Mouse (Mus musculus) ES-E14 (cell line): ENCODE data around the gene Tmcc2.

Experiments
- CHD2 ChIP-seq: IDR thresholded peaks from 2 replicates; pipeline ENCODE4 v1.6.1; 2014; ENCODE audit warnings: mild to moderate bottlenecking, low read depth, low read length, inconsistent platforms
- HCFC1 ChIP-seq: IDR thresholded peaks from 2 replicates; pipeline ENCODE4 v1.6.1; 2012; ENCODE audit warnings: low read length, inconsistent platforms, borderline replicate concordance; ENCODE audit not compliant: insufficient read depth
- MAFK ChIP-seq: IDR thresholded peaks from 2 replicates; pipeline ENCODE4 v1.6.1; 2014; ENCODE audit warnings: mild to moderate bottlenecking, low read depth, low read length, inconsistent platforms; ENCODE audit not compliant: insufficient read depth
- ZNF384 ChIP-seq: IDR thresholded peaks from 2 replicates; pipeline ENCODE4 v1.6.1; 2012; ENCODE audit warnings: low read depth, low read length, inconsistent platforms

DNA sequence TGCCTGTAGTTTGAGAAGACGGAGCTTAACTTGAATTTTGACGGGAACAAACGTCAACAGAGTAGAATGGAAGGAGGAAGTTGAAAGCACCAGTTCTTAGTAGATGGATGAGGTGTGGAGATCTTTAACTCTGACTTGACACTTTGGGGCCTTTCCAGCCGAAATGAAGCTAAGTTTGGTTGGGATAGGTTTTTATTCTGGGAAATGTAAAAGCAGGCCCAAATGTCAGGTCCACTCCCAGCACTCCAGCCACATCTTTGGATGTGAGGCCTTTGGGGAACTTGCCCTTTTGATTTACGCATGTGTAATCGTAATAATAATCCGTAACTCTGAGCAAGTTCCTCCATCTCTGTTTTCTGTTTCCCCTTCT, 74.5 kb downstream of the Tmcc2 start:
- TF ChIP-seq CHD2 (no peak), MAFK (no peak), HCFC1 (no peak), ZNF384 (no peak)
